Mouse (Mus musculus) heart, embryonic 15.5 days (tissue): ENCODE results near the gene Fry. TPM values are rescaled to one million over a fixed set of nuclear protein-coding genes. Genes with fewer than 3 reads are reported as not detected.
A peak's percentile ranks its signal among the peaks of the same experiment; 100 is the strongest.

Source experiments
- ATAC-seq: fragments of 200-750 bp; cut with Nextera tagmentation; replicated peaks from 2 replicates; pipeline ENCODE4 v1.8.0; 2017; ENCODE audit warnings: low read depth, moderate TSS enrichment; ENCODE audit not compliant: insufficient number of reproducible peaks, insufficient read depth, low FRiP score
- H3K27ac ChIP-seq: fragments of 300-500 bp; sonication (generic); 2 replicates; pipeline ENCODE4 v1.5.1; 2015; ENCODE audit warnings: mild to moderate bottlenecking, inconsistent platforms
- H3K27me3 ChIP-seq: fragments of 300-500 bp; sonication (generic); 2 replicates; pipeline ENCODE4 v1.6.1; 2015; ENCODE audit warnings: inconsistent platforms
- H3K36me3 ChIP-seq: fragments of 300-500 bp; sonication (generic); 2 replicates; pipeline ENCODE4 v1.6.1; 2015; ENCODE audit warnings: mild to moderate bottlenecking, inconsistent platforms
- H3K4me1 ChIP-seq: fragments of 300-500 bp; sonication (generic); replicated peaks from 2 replicates; pipeline ENCODE4 v1.6.1; 2015; ENCODE audit warnings: inconsistent platforms
- H3K4me2 ChIP-seq: fragments of 300-500 bp; sonication (generic); 2 replicates; pipeline ENCODE4 v1.6.1; 2015; ENCODE audit warnings: inconsistent platforms, mild to moderate bottlenecking, moderate library complexity
- H3K4me3 ChIP-seq: fragments of 300-500 bp; sonication (generic); 2 replicates; pipeline ENCODE4 v1.5.1; 2015; ENCODE audit warnings: mild to moderate bottlenecking, inconsistent platforms
- H3K9ac ChIP-seq: fragments of 300-500 bp; sonication (generic); 2 replicates; pipeline ENCODE4 v1.6.1; 2015; ENCODE audit warnings: mild to moderate bottlenecking, inconsistent platforms
- H3K9me3 ChIP-seq: fragments of 300-500 bp; sonication (generic); replicated peaks from 2 replicates; pipeline ENCODE4 v1.6.1; 2016; ENCODE audit warnings: inconsistent platforms
- WGBS: fragments of 180-500 bp; shearing (Covaris S2); methylation state at CpG from one replicate; pipeline ENCODE4 v1.1.7; 2015; ENCODE audit warnings: mixed read lengths; 5-methylcytosine and 5-hydroxymethylcytosine counted together
- polyA plus RNA-seq: library from polyadenylated mRNA; unstranded; fragments of >200 nt; fragmentation: Nextera tagmentation; extraction: Ambion mirVana; gene quantifications from 2 replicates; pipeline ENCODE4 v1.2.1, GENCODE M21; 2015

Fry gene
- polyA plus RNA-seq, 1 experiment from 2014 or later = 30.3 TPM

DNA sequence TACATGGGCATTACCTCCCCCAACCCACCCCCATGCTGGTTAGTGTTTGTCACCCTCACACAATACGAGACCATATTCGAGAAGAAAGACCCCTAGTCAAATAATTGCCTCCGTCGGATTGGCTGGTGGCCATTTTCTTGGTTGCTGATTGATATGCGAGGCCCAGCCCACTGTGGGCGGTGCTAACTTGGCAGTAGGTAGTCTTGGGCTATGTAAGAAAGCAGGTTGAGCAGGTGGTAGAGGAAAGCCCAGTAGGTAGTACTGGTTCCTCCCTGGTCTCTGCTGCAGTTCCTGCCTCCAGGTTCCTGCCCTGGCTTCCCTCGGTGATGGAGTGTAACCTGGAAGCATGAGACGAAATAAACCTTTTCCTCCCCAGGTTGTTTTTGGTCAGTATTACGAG is 153.7 kb downstream of the Fry start:
- 89% methylated on average over 9 of the region's 9 CpGs for WGBS
- no peak overlapping the region for H3K4me2 ChIP-seq
- 0 out of 2 replicates have a peak, but pooled peaks cover 5% of the 10 kb centered on the region for H3K9me3 ChIP-seq
- ATAC-seq = no peak
- no peak overlapping the region for H3K27ac ChIP-seq
- H3K27me3 ChIP-seq = no peaks in the 10 kb centered on the region
- H3K4me3 ChIP-seq = no peak overlapping the region
- peaks cover 21% of the 10 kb centered on the region for H3K4me1 ChIP-seq
- H3K36me3 ChIP-seq = no peaks in the 10 kb centered on the region
- no peak overlapping the region for H3K9ac ChIP-seq

DNA sequence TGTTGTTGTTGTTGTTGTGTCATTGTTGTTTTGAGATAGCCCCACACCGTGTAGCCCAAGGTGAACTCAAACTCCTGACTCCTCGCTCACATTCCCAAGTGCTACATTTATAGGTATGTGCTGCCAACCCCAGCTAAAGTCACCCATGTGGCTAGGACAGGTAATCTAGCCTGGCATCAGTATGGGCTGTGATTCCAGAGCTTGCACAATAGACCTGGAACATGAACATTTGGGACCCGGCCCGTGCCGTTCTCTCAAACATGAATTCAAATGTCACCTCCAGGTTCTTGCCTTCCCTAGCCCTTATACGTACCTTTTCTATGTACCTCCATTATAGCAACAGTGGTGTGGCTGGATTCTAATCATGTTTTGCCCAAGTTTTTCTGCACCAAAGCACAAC is 156.9 kb downstream of the Fry start:
- Histone ChIP-seq H3K27ac (no peak overlapping the region), H3K4me2 (no peak overlapping the region), H3K36me3 (no peaks in the 10 kb centered on the region), H3K4me1 (peaks cover 30% of the 10 kb centered on the region), H3K27me3 (no peaks in the 10 kb centered on the region), H3K9me3 (no peaks in the 10 kb centered on the region), H3K9ac (no peak overlapping the region), H3K4me3 (no peak overlapping the region)
- ATAC-seq = no peak
- 92% methylated on average over 6 of the region's 6 CpGs for WGBS

DNA sequence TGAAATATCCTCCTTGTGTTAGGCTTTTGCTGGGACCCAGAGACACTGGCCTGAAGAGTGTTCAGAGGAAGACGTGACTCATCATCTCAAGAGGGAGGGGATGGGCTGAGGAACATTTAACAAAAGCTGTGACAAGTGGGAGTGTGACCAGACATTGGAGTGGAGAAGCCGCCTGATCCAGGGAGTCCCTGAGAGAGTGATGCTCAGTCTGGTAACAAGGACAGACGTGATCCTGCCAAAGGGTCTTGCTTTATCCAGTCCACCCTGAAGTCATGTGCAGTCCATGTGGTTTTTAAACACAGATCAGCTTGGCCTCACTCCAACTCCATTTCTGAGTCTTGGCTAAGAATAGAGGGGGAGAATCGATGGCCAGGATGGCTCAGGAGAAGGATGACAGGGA is 158.2 kb downstream of the Fry start:
- Histone ChIP-seq H3K4me1 (peaks cover 23% of the 10 kb centered on the region), H3K4me2 (no peak overlapping the region), H3K9ac (no peak overlapping the region), H3K4me3 (no peak overlapping the region), H3K27ac (peak overlapping the region; percentile 8; the same call in 1 of the 2 replicates), H3K27me3 (no peaks in the 10 kb centered on the region), H3K36me3 (peaks cover 4% of the 10 kb centered on the region; the same call in 1 of the 2 replicates), H3K9me3 (no peaks in the 10 kb centered on the region; the same call in 1 of the 2 replicates)
- peak; percentile 27; the same call in 1 of the 2 replicates for ATAC-seq
- 23% methylated on average over 4 of the region's 4 CpGs for WGBS

DNA sequence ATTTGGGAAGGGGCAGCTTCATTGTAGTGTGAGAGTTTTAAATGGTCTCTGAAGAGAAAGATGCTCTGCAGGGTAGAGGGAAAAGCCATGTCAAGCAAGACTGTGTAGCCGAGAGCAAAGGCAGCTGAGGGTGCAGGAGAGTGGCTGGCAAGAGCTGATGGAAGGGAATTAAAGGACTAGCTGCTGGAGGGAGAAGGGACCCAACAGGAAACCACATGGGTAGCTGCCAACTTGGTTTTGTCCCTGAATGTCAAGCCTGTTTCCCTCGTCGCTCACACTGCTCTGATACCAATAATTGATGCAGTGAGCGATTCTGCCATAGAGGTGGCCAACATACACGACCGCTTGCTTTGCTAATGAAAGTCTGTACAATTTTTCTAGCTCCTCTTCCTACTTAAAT is 160.9 kb downstream of the Fry start:
- WGBS = 80% methylated on average over 6 of the region's 6 CpGs
- no peak overlapping the region for H3K4me3 ChIP-seq
- H3K27me3 ChIP-seq = no peaks in the 10 kb centered on the region
- H3K9me3 ChIP-seq = no peaks in the 10 kb centered on the region; the same call in 1 of the 2 replicates
- peaks cover 23% of the 10 kb centered on the region for H3K4me1 ChIP-seq
- no peak overlapping the region for H3K4me2 ChIP-seq
- H3K9ac ChIP-seq = no peak overlapping the region
- H3K36me3 ChIP-seq = peaks cover 4% of the 10 kb centered on the region; the same call in 1 of the 2 replicates
- H3K27ac ChIP-seq = no peak overlapping the region
- ATAC-seq = no peak

DNA sequence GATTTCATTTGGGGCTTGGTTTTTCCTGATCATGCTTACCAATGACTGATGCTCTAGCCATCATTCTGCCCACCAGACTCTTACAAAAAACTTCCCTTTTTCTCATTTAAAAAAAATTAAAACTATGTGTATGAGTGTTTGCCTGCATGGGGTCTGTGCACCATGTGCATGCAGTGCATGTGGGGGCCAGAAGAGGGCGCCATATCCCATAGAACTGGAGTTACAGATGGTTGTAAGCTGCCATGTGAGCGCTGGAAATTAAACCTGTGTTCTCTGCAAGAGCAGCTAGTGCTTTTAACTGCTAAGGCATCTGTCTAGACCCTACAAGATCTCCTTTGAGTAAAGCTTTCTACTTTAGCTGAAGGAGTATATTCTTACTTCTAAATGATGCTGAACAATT is 162.6 kb downstream of the Fry start:
- ATAC-seq = no peak
- Histone ChIP-seq H3K9me3 (no peaks in the 10 kb centered on the region; the same call in 1 of the 2 replicates), H3K27ac (no peak overlapping the region), H3K4me3 (no peak overlapping the region), H3K36me3 (peaks cover 4% of the 10 kb centered on the region; the same call in 1 of the 2 replicates), H3K9ac (no peak overlapping the region), H3K27me3 (no peaks in the 10 kb centered on the region), H3K4me2 (no peak overlapping the region), H3K4me1 (peaks cover 23% of the 10 kb centered on the region)
- WGBS = 84% methylated on average over 2 of the region's 2 CpGs

DNA sequence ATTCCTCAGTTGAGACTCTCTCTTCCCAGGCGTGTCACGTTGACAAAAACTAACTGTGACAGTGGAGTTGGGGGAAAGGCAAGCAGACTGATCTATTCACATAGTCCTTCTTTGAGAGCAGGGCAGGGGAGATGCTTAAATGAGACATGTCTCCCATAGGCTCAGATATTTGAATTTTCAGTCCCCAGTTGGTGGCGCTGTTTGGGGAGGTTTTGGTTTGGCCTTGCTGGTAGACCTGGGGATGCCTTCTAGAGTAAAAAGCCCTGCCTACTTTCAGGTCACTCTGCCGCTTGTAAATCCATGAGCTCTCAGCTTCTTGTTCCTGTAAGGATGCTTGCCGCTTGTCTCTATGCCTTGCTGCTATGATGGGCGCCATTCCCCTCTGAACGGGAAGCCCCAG is 163.6 kb downstream of the Fry start:
- peaks cover 13% of the 10 kb centered on the region for H3K4me1 ChIP-seq
- no peak overlapping the region for H3K27ac ChIP-seq
- H3K9me3 ChIP-seq = no peaks in the 10 kb centered on the region; the same call in 1 of the 2 replicates
- H3K27me3 ChIP-seq = no peaks in the 10 kb centered on the region
- peaks cover 4% of the 10 kb centered on the region; the same call in 1 of the 2 replicates for H3K36me3 ChIP-seq
- no peak overlapping the region for H3K4me2 ChIP-seq
- no peak for ATAC-seq
- no peak overlapping the region for H3K9ac ChIP-seq
- H3K4me3 ChIP-seq = no peak overlapping the region
- WGBS = 80% methylated on average over 7 of the region's 7 CpGs

DNA sequence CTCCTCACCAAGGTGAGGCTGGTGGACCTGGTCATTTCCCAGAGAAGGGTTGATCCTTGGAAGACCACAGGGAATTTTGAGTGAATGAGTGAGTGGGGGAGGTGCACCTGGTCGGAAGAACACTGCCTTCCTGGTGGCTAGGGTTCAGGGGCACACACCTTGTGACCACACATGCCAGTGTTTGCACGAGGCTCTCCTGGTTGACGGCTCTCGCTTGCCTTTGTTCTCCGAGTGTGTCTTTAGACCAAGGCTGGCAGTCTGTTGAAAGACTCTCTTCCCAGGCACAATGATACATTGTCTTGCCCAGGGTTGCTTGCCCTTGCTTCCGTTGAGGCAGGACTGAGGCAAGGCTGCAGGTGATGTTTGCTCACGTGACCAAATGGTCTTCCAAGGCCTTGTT is 169.5 kb downstream of the Fry start:
- Histone ChIP-seq H3K27me3 (no peaks in the 10 kb centered on the region), H3K9ac (no peak overlapping the region), H3K4me3 (no peak overlapping the region), H3K4me2 (no peak overlapping the region), H3K9me3 (no peaks in the 10 kb centered on the region), H3K36me3 (no peaks in the 10 kb centered on the region), H3K4me1 (peaks cover 10% of the 10 kb centered on the region), H3K27ac (no peak overlapping the region)
- 87% methylated on average over 7 of the region's 7 CpGs for WGBS
- no peak for ATAC-seq

DNA sequence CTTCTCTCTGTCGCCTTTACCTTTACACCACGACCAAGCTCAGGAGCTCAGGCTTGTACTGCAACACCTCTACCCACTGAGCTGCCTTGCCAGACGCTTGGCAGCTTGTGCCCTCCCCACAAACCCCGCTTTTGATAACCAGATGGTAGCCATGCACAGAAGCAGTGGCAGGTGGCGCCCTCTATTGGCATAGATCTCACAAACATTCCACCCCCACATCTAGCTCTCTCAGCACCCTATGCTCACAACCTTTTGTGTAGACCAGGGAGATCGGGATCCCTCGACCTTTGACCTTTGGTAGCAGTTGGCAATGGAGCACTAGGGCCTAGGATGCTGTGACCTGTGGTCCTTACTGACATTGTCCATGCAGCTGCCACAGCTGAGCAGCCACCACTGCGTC is 171.2 kb downstream of the Fry start:
- no peaks in the 10 kb centered on the region for H3K36me3 ChIP-seq
- no peak overlapping the region for H3K27ac ChIP-seq
- H3K9me3 ChIP-seq = no peaks in the 10 kb centered on the region
- 74% methylated on average over 8 of the region's 8 CpGs for WGBS
- H3K9ac ChIP-seq = no peak overlapping the region
- peak; percentile 37 for ATAC-seq
- no peaks in the 10 kb centered on the region for H3K27me3 ChIP-seq
- H3K4me3 ChIP-seq = no peak overlapping the region
- peaks cover 23% of the 10 kb centered on the region for H3K4me1 ChIP-seq
- no peak overlapping the region for H3K4me2 ChIP-seq

DNA sequence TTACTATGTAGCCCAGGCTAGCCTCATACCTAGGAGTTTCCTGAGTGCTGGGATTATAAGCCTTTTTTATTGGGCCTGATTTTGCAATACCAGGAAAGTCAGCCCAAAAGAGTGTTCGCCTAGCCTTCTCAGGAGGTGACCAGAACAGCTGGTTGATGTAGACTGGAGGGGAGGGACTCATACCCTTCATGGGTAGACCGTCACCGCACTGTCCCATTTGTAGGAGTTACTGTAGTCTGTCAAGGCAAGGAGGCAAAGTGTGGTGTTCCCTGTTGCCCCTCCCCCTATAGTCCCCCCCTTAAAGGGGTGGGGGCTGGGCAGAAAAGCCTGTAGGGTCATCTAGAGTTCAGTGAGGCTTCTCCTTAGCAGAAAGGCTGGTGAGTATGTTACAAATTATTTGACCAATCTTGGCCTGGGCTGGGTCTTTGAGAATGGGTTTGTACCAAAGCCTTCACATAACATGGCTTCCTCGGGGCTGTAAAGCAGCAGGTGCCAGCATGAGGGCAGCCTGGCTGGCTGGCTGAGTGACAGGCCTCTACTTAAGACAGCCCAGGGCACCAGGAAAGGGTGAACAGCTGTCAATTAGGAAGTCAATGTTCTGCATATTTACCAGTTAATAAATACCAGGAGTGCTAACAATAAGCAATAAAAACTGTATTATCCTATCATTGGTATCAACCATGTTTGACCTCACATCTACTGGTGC is 172.2 kb downstream of the Fry start:
- Histone ChIP-seq H3K9ac (no peak overlapping the region), H3K9me3 (no peaks in the 10 kb centered on the region), H3K27me3 (no peaks in the 10 kb centered on the region), H3K36me3 (no peaks in the 10 kb centered on the region), H3K4me3 (no peak overlapping the region), H3K4me2 (no peak overlapping the region), H3K4me1 (peaks cover 30% of the 10 kb centered on the region), H3K27ac (no peak overlapping the region)
- ATAC-seq = no peak
- 72% methylated on average over 4 of the region's 4 CpGs for WGBS

DNA sequence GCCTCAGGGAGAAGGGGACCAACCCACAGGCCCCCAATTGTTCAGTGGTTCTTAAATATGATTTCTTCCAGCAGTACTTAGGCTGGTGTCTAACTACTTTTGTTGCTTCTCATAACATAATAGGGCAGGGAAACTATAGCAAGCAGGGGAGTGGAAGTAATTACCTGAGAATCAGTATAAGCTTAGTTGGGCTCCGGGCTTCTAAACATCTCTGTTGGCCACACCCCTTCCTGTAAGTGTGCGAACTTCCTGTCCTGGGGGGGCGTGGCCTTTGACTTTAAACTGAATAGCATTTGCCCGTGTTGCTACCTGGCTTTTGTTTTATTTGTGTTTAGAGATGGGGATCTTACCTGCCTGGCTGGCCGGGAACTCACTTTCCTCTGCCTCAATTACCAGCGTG is 172.8 kb downstream of the Fry start:
- WGBS = 87% methylated on average over 6 of the region's 6 CpGs
- H3K27ac ChIP-seq = no peak overlapping the region
- no peaks in the 10 kb centered on the region for H3K27me3 ChIP-seq
- peaks cover 31% of the 10 kb centered on the region for H3K4me1 ChIP-seq
- no peak for ATAC-seq
- no peak overlapping the region for H3K9ac ChIP-seq
- no peak overlapping the region for H3K4me2 ChIP-seq
- H3K9me3 ChIP-seq = no peaks in the 10 kb centered on the region
- no peak overlapping the region for H3K4me3 ChIP-seq
- H3K36me3 ChIP-seq = no peaks in the 10 kb centered on the region

DNA sequence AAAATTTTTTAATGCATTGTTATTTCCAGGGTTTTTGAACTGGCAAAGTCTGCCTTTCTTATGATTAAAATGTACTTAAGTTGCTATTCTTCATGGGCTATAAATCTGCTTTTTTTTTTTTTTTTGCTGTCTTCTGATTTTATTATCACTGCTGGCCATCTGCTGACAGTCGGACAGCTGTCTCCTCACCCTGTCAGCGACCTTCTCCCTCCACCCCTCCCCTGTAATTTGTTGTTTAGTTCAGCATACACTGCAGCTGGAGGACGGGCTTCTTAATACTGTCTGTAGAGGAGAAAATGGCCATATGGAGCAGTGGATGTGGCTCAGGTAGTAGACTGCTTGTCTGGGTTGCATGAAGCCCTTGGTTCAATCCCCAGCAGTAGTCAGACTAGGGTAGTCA is 173.7 kb downstream of the Fry start:
- no peaks in the 10 kb centered on the region for H3K9me3 ChIP-seq
- H3K4me2 ChIP-seq = no peak overlapping the region
- peaks cover 31% of the 10 kb centered on the region for H3K4me1 ChIP-seq
- no peak overlapping the region for H3K4me3 ChIP-seq
- ATAC-seq = no peak
- 46% methylated on average over 3 of the region's 3 CpGs for WGBS
- H3K27ac ChIP-seq = no peak overlapping the region
- H3K27me3 ChIP-seq = no peaks in the 10 kb centered on the region
- H3K36me3 ChIP-seq = no peaks in the 10 kb centered on the region
- H3K9ac ChIP-seq = no peak overlapping the region

DNA sequence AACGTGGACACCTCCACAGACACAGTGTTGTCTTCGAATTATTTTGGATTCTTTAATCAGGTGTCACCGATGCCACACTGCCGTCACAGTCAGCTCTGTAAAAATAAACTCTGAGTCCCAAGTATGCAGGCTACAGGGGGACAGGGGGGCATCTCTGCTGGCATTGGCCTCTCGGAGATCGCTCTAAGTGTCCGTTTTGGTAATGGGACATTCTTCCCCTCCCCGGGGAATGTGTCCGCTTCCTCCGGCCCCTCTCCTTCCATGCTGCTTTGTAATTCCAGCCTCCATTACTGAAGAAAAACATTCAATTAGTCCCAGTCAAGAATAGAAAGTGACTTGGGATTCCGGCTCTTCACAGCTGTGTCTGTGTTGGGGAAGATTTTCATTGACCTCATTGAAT is 175.9 kb downstream of the Fry start:
- peak overlapping the region; percentile 95 for H3K27ac ChIP-seq
- H3K9me3 ChIP-seq = no peaks in the 10 kb centered on the region
- no peak for ATAC-seq
- no peaks in the 10 kb centered on the region for H3K27me3 ChIP-seq
- peak overlapping the region; percentile 56 for H3K4me2 ChIP-seq
- peaks cover 41% of the 10 kb centered on the region for H3K4me1 ChIP-seq
- 37% methylated on average over 11 of the region's 11 CpGs for WGBS
- H3K9ac ChIP-seq = 0 out of 2 replicates have a peak overlapping the region, but pooled peaks have one; percentile 16
- no peak overlapping the region for H3K4me3 ChIP-seq
- H3K36me3 ChIP-seq = no peaks in the 10 kb centered on the region
